Mouse (Mus musculus) MEL (cell line): ENCODE data around the gene Slc25a17.
A peak's percentile ranks its signal among the peaks of the same experiment; 100 is the strongest.

Experiments
- CTCF ChIP-seq, 3 experiments: IDR thresholded peaks in 2 of 3; conservative IDR thresholded peaks in 1 of 3; 2 replicates each; pipeline ENCODE4 v1.5.1; 2011 to 2012; ENCODE audit warnings: low read length in 3 of 3, low read depth in 2 of 3, mild to moderate bottlenecking in 2 of 3, improper control_type of control experiment in 1 of 3, inconsistent platforms in 1 of 3, mixed read lengths in 1 of 3, moderate library complexity in 1 of 3; ENCODE audit not compliant: control insufficient read depth in 1 of 3, insufficient read depth in 1 of 3, poor library complexity in 1 of 3, severe bottlenecking in 1 of 3
- ELF1 ChIP-seq: IDR thresholded peaks from 2 replicates; pipeline ENCODE4 v1.6.1; 2014; ENCODE audit warnings: low read depth, mild to moderate bottlenecking, inconsistent platforms, low read length, improper control_type of control experiment, moderate library complexity
- EP300 ChIP-seq, 2 experiments: IDR thresholded peaks; 2 replicates each; pipeline ENCODE4 v1.6.1; 2011; ENCODE audit warnings: improper control_type of control experiment in 2 of 2, low read length in 2 of 2, low read depth in 1 of 2, mild to moderate bottlenecking in 1 of 2
- NRF1 ChIP-seq: IDR thresholded peaks from 2 replicates; pipeline ENCODE4 v1.6.1; 2014; ENCODE audit warnings: low read depth, mild to moderate bottlenecking, inconsistent platforms, low read length, improper control_type of control experiment, moderate library complexity; ENCODE audit not compliant: poor library complexity, insufficient read depth, severe bottlenecking
- POLR2A ChIP-seq, 2 experiments: IDR thresholded peaks; 2 replicates each; pipeline ENCODE4 v1.6.1; 2011 to 2012; ENCODE audit warnings: low read length in 2 of 2, mild to moderate bottlenecking in 2 of 2, control low read depth in 1 of 2, improper control_type of control experiment in 1 of 2, low read depth in 1 of 2, moderate library complexity in 1 of 2; ENCODE audit not compliant: control insufficient read depth in 1 of 2, insufficient read depth in 1 of 2, poor library complexity in 1 of 2
- POLR2AphosphoS2 ChIP-seq: IDR thresholded peaks from 2 replicates; pipeline ENCODE4 v1.6.1; 2011; ENCODE audit warnings: low read length, improper control_type of control experiment
- POLR2AphosphoS5 ChIP-seq: IDR thresholded peaks from 2 replicates; pipeline ENCODE4 v1.6.1; 2012; ENCODE audit warnings: low read depth, borderline replicate concordance, mild to moderate bottlenecking, inconsistent platforms, low read length, moderate library complexity, mixed read lengths
- USF1 ChIP-seq: IDR thresholded peaks from 2 replicates; pipeline ENCODE4 v1.6.1; 2014; ENCODE audit warnings: low read depth, mild to moderate bottlenecking, inconsistent platforms, low read length, improper control_type of control experiment, moderate library complexity

DNA sequence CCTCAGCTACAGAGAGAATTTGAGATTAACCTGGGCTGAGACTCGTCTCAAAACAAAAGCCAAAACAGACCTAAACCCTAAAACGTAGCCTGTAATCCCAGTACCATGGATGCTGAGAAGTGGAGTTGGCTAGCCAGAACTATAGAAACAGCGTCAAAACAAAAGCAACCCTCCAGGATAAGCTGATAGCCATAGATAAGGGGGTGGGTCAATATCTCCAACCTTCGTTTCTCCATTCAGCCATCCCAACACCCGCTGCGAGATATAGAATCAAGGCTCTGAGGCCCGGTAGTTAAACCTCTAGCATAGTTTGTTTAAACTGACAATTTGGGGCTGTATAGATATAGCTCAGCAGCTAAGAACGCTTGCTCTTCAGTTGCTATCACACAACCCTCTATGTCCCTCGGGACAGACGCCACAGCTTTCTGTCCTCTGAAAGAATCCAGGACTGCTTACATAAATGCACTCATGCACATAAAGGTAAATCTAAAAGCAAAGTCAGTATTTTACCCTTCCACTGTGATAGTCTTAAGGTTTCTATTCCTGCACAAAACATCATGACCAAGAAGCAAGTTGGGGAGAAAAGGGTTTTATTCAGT lies 904 bp upstream of the Slc25a17 start:
- TF ChIP-seq USF1, result no peak
- TF ChIP-seq CTCF (IDR thresholded peaks at IDR 0.05 in 2 of 3, conservative IDR thresholded peaks at IDR 0.05 in 1 of 3; ENCODE audit: control insufficient read depth in 1 of 3, insufficient read depth in 1 of 3, low read depth in 2 of 3, low read length in 3 of 3, poor library complexity in 1 of 3, severe bottlenecking in 1 of 3), result no peak
- no peak for TF ChIP-seq POLR2AphosphoS5
- peak; percentile 16 for TF ChIP-seq POLR2AphosphoS2
- peak in 1 of 2 experiments; percentile 22; a peak in 1 of 4 replicates for TF ChIP-seq EP300 (IDR thresholded peaks at IDR 0.05; ENCODE audit: low read depth in 1 of 2, low read length in 2 of 2)
- TF ChIP-seq POLR2A (IDR thresholded peaks at IDR 0.05; ENCODE audit: control insufficient read depth in 1 of 2, insufficient read depth in 1 of 2, low read depth in 1 of 2, low read length in 2 of 2, poor library complexity in 1 of 2), result no peak
- no peak for TF ChIP-seq NRF1
- TF ChIP-seq ELF1, result no peak
